12 mouse cellular contexts compared by ENCODE assay signal in the genomic region with DNA sequence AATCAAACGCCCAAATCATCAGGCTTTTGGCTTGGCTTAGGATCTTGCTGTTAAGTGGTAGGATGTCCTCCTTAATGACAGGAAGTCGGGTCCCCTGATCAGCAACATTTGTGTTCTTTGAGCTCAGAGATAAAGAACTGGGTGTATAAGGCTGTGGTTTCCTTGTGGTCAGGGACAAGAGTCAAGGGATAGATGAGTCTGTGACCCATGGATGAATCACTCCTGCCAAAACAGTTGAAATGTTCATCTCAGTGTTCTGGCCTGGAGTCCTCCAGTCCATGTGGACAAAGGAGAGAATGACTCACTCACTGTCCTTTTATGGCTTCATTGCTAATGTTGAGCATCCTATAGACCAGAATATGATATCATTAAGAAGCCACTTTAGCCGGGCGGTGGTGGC.
A peak's percentile ranks its signal among the peaks of the same experiment; 100 is the strongest.
DNase-seq lines count a peak whose midpoint lies in the region; ATAC-seq lines count a peak whose summit lies in the region.
"Had no signal": no experiment of that assay in that cellular context is flagged by ENCODE, and none has a peak within 500 bp of the region (broad histone marks: within the 10 kb centered on the region; RNA-seq: fewer than 3 reads in every experiment).

No protein-coding gene starts in this region.

- peak; percentile 57 for DNase-seq in adrenal gland, adult 2 months
- DNase-seq in adrenal gland, adult 18-20 months (ENCODE audit: low spot score in 2 of 2): no peak
- DNase-seq in kidney, adult 11 months: peak; percentile 3
- no peak for DNase-seq in kidney, adult 18-20 months
- peak; percentile 95 for DNase-seq in 3T3-L1 (ENCODE audit: low read depth, low spot score)
- DNase-seq in spleen, postnatal 36 days (ENCODE audit: low spot score in 2 of 2): no peak
- no peak for DNase-seq in layer of hippocampus, adult 11-12 months (ENCODE audit: low spot score)
- DNase-seq: B cell, adult 2 months; cerebellum, adult 9-10 months; right cerebral cortex, adult 18-20 months; thymus, adult 2 months had no signal

- peak; percentile 86 for ATAC-seq in common myeloid progenitor, adult 5-6 weeks (replicated peaks; ENCODE audit: low read depth, poor library complexity, severe bottlenecking)

Comparison
In these comparisons a context has a peak if more than half of its experiments do, and no peak if none do; other contexts are left out.
1. DNase-seq: peak in adrenal gland, adult 2 months (single experiment), kidney, adult 11 months (single experiment) and 3T3-L1 (single experiment); none in adrenal gland, adult 18-20 months (0 of 2), kidney, adult 18-20 months (single experiment), spleen, postnatal 36 days (0 of 2) and layer of hippocampus, adult 11-12 months (single experiment).